Mouse (Mus musculus) hindbrain, postnatal 0 days (tissue): Measurements from ENCODE around the gene Asap2. TPM values are rescaled to one million over a fixed set of nuclear protein-coding genes. Genes with fewer than 3 reads are reported as not detected.
A peak's percentile ranks its signal among the peaks of the same experiment; 100 is the strongest.

Experiments
- ATAC-seq: fragments of 200-750 bp; cut with Nextera tagmentation; 2 replicates; pipeline ENCODE4 v1.8.0; 2017; ENCODE audit warnings: mild to moderate bottlenecking, moderate TSS enrichment, moderate library complexity
- DNase-seq: peaks from one replicate; pipeline ENCODE4 v3.0.0-alpha.2; 2015; ENCODE audit warnings: low spot score
- H3K27ac ChIP-seq: fragments of 300-500 bp; sonication (generic); 2 replicates; pipeline ENCODE4 v1.5.1; 2014; ENCODE audit warnings: mild to moderate bottlenecking
- H3K27me3 ChIP-seq: fragments of 300-500 bp; sonication (generic); 2 replicates; pipeline ENCODE4 v1.6.1; 2014; ENCODE audit warnings: low read length, mixed read lengths; ENCODE audit not compliant: insufficient read depth
- H3K36me3 ChIP-seq: fragments of 300-500 bp; sonication (generic); 2 replicates; pipeline ENCODE4 v1.6.1; 2014; ENCODE audit warnings: low read length, mixed read lengths; ENCODE audit not compliant: insufficient read depth
- H3K4me1 ChIP-seq: fragments of 300-500 bp; sonication (generic); 2 replicates; pipeline ENCODE4 v1.6.1; 2014; ENCODE audit warnings: antibody characterized with exemption, low read length, mixed read lengths; ENCODE audit not compliant: insufficient read depth
- H3K4me2 ChIP-seq: fragments of 300-500 bp; sonication (generic); 2 replicates; pipeline ENCODE4 v1.6.1; 2014; ENCODE audit warnings: low read depth, mild to moderate bottlenecking, low read length, moderate library complexity, mixed read lengths
- H3K4me3 ChIP-seq: fragments of 300-500 bp; sonication (generic); 2 replicates; pipeline ENCODE4 v1.5.1; 2014; ENCODE audit warnings: low read length
- H3K9ac ChIP-seq: fragments of 300-500 bp; sonication (generic); replicated peaks from 2 replicates; pipeline ENCODE4 v1.6.1; 2014; ENCODE audit warnings: mild to moderate bottlenecking, low read length, moderate library complexity, mixed read lengths
- H3K9me3 ChIP-seq: fragments of 300-500 bp; sonication (generic); 2 replicates; pipeline ENCODE4 v1.6.1; 2016; ENCODE audit warnings: low read length, mixed read lengths
- CTCF ChIP-seq: IDR thresholded peaks from 2 replicates; pipeline ENCODE4 v1.5.1; 2016; ENCODE audit warnings: antibody characterized with exemption, control low read depth, low read depth
- WGBS: fragments of 180-500 bp; shearing (Covaris S2); extraction: QIAGEN DNeasy Blood & Tissue Kit; methylation state at CpG from one replicate; pipeline ENCODE4 v1.1.7; 2014; 5-methylcytosine and 5-hydroxymethylcytosine counted together
- polyA plus RNA-seq: library from polyadenylated mRNA; unstranded; fragments of >200 nt; fragmentation: Nextera tagmentation; extraction: Ambion mirVana; gene quantifications from 2 replicates; pipeline ENCODE4 v1.2.1, GENCODE M21; 2015
- total RNA-seq: library from RNA; depleted of rRNA; stranded (reverse); fragments of >200 nt; gene quantifications from 2 replicates; pipeline ENCODE4 v1.2.3, GENCODE M21; 2014

The Asap2 gene
- total and polyA plus RNA-seq, 2 experiments from 2014 or later: 15.7 to 22.8 TPM

DNA sequence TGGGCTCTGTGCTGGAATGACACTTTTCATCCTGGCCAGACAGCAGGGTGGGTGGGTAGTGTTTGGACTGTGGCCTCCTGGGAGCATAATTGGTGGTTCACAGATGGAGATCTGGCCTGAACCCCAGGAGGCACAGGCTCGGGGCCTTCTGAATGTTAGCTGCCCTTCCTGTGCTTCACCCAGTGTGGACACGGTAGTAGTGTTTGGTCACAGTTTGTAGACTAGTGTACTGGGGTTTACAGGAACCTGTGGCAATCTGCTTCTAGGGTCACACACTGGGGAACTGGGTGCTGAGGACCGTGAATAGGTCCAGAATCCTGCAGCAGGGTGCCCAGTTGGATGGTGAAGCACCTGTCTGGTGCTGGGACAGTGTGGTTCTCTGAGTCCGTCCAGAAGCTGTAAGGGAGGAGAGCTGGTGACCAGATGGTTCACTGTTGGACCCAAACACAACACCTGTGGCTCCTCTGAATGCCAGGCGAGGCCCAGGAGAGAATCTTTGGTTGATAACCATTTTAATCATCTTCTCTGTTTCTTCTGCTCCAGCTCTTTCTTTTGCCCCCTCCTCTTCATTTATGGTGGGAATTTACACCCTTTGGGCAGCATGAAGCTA is 151.5 kb downstream of the Asap2 start:
- H3K9me3 ChIP-seq: no peaks in the 10 kb centered on the region
- peaks cover 21% of the 10 kb centered on the region for H3K4me1 ChIP-seq
- no peak for ATAC-seq
- H3K4me2 ChIP-seq: no peak overlapping the region
- no peak overlapping the region for H3K9ac ChIP-seq
- H3K27ac ChIP-seq: 0 out of 2 replicates have a peak overlapping the region, but pooled peaks have one; percentile 6
- no peak for DNase-seq
- 61% methylated on average over 5 of the region's 5 CpGs for WGBS
- H3K4me3 ChIP-seq: no peak overlapping the region
- no peaks in the 10 kb centered on the region for H3K27me3 ChIP-seq
- TF ChIP-seq CTCF: no peak
- no peaks in the 10 kb centered on the region for H3K36me3 ChIP-seq

DNA sequence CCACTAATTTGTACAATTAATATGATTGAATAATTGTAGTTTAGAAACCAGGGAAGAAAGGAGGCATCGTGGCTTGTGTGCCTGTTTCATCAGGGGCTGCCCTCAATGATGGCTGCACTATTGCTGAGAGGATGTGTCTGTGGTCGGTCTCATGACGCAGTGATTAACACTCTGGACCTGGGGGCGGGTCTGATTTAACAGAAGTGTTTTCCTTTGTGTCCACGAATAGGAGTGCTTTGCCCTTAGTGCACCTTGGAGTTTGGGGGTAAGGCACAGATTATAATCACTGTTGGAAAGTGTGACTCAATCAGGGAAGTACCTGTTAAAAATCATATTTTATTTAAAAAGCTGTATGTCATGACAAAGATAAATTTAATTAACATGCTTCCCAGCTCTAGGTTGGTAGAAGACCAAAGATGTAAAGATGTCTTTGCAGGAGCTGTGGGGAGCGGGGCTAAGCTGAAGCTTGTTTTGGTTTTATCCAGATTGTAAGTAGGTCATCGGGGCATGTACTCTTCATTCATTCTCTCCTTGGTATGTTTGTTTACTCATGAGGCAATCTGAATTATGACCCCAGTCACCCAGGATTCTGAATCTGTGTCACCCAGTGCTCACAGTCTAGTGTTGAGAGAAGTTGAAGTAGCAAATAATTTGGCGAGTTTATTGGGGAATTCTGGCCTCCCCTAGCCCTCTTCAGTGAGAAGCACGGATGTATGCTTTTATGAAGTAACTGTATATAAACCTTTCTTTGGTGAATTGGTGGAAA is 152.4 kb downstream of the Asap2 start:
- no peak for ATAC-seq
- no peak overlapping the region for H3K4me3 ChIP-seq
- H3K9me3 ChIP-seq: no peaks in the 10 kb centered on the region
- DNase-seq: no peak
- no peak overlapping the region for H3K4me2 ChIP-seq
- peaks cover 21% of the 10 kb centered on the region for H3K4me1 ChIP-seq
- TF ChIP-seq CTCF: no peak
- H3K9ac ChIP-seq: no peak overlapping the region
- no peaks in the 10 kb centered on the region for H3K27me3 ChIP-seq
- H3K36me3 ChIP-seq: no peaks in the 10 kb centered on the region
- no peak overlapping the region for H3K27ac ChIP-seq
- WGBS: 72% methylated on average over 9 of the region's 9 CpGs

DNA sequence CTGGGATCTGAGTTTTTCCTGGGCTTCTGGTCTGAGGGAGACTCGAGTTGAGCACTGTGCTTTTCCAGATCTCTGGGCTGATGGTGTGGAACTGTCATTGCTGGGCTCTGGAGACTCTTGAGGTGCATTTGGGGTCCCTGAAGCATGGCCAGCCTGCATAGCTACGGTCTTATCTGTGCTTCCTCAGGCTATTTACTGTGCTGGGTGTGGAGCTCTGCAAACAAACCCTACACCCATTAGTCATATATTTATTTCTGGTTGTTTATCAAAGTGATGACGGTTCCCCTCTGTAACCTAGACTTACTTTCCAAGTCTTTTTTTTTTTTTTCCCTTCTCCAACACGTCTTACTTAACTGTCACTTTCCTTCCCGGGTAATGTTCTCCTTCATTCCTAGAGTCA is 154.3 kb downstream of the Asap2 start:
- no peaks in the 10 kb centered on the region for H3K9me3 ChIP-seq
- peaks cover 15% of the 10 kb centered on the region for H3K4me1 ChIP-seq
- ATAC-seq (no peak), DNase-seq (no peak)
- H3K4me2 ChIP-seq: no peak overlapping the region
- H3K36me3 ChIP-seq: no peaks in the 10 kb centered on the region
- no peak overlapping the region for H3K9ac ChIP-seq
- no peak overlapping the region for H3K27ac ChIP-seq
- H3K4me3 ChIP-seq: no peak overlapping the region
- no peaks in the 10 kb centered on the region for H3K27me3 ChIP-seq
- no peak for TF ChIP-seq CTCF
- 82% methylated on average over 5 of the region's 5 CpGs for WGBS

DNA sequence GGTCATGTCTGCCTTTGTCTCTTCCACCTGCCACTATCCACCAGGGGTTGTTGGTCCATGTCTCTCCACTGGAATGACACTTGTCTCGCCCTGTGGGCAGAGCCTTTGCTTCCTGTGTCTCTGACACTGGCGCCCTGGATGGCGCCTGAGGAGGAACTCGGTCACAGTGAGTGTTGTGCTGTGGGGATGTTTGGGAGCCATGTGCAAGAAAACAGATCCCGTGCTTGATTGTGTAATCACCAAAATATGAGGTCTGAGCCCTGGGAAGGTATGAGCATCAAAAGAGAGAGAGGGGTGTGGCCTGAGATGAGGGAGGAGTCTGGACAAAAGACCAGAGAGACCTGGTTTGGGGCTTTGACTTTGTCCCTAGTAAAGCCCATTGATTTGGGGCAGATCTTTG is 154.8 kb downstream of the Asap2 start:
- no peak for ATAC-seq
- no peak overlapping the region for H3K4me3 ChIP-seq
- no peaks in the 10 kb centered on the region for H3K36me3 ChIP-seq
- H3K9ac ChIP-seq: no peak overlapping the region
- H3K27ac ChIP-seq: no peak overlapping the region
- no peaks in the 10 kb centered on the region for H3K9me3 ChIP-seq
- no peak overlapping the region for H3K4me2 ChIP-seq
- peaks cover 11% of the 10 kb centered on the region for H3K4me1 ChIP-seq
- 95% methylated on average over 5 of the region's 5 CpGs for WGBS
- no peak for TF ChIP-seq CTCF
- no peak for DNase-seq
- H3K27me3 ChIP-seq: no peaks in the 10 kb centered on the region

DNA sequence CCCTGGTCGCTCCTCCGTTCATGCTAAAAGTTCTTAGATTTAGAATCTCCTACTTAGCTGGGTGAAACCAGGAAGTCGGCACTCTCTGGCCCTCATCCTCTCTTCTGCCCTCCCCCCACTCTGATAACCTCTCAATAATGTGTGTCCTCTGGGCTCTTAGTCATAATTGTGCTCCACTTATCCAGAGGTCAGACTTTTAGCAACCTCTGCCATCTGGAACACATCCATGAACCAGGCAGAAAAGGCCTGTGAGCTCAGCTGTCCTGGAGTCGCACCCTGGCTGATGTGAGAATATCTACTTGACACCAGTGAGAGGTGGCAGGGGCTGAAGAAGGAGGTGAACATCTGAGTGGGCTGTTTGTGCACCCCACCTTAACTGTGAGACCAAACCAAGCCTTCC is 156.6 kb downstream of the Asap2 start:
- no peak for TF ChIP-seq CTCF
- Histone ChIP-seq H3K27ac (no peak overlapping the region), H3K27me3 (no peaks in the 10 kb centered on the region), H3K4me1 (peaks cover 4% of the 10 kb centered on the region; the same call in 1 of the 2 replicates), H3K36me3 (no peaks in the 10 kb centered on the region), H3K4me2 (no peak overlapping the region), H3K4me3 (no peak overlapping the region), H3K9me3 (no peaks in the 10 kb centered on the region), H3K9ac (no peak overlapping the region)
- no peak for DNase-seq
- no peak for ATAC-seq
- WGBS: 81% methylated on average over 4 of the region's 4 CpGs

DNA sequence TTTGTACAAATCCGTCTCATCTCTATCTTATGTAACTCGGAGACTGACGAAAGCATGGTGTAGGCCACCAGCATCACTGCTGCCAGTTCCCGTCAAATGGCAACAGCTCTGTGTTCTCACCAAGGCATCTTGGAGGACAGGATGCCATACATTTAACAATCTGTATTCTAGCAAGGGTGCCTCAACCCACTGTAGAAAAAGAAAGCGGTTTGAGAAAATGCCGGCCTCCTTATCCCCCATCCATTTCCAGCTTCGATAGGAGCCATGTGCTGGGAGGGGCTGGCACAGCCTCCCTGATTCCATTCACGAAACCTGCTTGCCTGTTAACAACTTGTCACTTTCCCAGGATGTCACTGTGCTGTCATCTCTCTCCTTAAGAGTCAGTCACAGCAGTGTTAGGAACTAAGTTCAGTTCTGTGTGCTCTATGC is 163.0 kb downstream of the Asap2 start:
- DNase-seq (no peak), ATAC-seq (0 out of 2 replicates have a peak, but pooled peaks have one; percentile 2)
- Histone ChIP-seq H3K27me3 (no peaks in the 10 kb centered on the region), H3K4me1 (no peaks in the 10 kb centered on the region), H3K27ac (no peak overlapping the region), H3K9me3 (no peaks in the 10 kb centered on the region), H3K36me3 (no peaks in the 10 kb centered on the region), H3K4me2 (no peak overlapping the region), H3K9ac (no peak overlapping the region), H3K4me3 (no peak overlapping the region)
- TF ChIP-seq CTCF: no peak
- WGBS: 60% methylated on average over 8 of the region's 8 CpGs

DNA sequence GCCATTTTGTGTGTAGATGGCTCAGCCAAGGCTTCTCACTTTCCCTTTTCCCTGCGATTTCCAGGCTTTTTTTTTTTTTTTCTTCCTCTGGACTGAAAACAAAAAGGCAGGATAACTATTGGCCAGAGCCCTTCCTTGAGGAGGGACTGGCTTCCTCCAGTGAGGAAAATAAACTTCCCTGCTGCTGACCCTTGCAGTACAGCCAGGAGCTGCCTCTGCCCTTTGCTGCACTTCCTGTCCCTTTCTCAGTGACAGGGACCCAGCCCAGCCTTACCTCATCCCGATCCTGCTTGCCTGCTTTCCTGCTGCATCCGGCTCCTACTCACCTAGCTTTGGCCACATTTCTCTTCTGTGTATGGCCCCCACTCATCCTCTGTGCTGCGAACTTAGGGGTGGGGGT is 164.8 kb downstream of the Asap2 start:
- no peak overlapping the region for H3K9ac ChIP-seq
- no peak overlapping the region for H3K27ac ChIP-seq
- no peaks in the 10 kb centered on the region for H3K36me3 ChIP-seq
- no peak overlapping the region for H3K4me3 ChIP-seq
- no peaks in the 10 kb centered on the region for H3K27me3 ChIP-seq
- H3K4me2 ChIP-seq: no peak overlapping the region
- DNase-seq (no peak), ATAC-seq (no peak)
- no peaks in the 10 kb centered on the region for H3K9me3 ChIP-seq
- WGBS: 64% methylated on average over 4 of the region's 4 CpGs
- peaks cover 10% of the 10 kb centered on the region for H3K4me1 ChIP-seq
- TF ChIP-seq CTCF: no peak
